Mouse (Mus musculus) megakaryocyte progenitor cell, adult 5-6 weeks (primary cell): ENCODE measurements around the gene Cubn. TPM values are rescaled to one million over a fixed set of nuclear protein-coding genes. Genes with fewer than 3 reads are reported as not detected.
A peak's percentile ranks its signal among the peaks of the same experiment; 100 is the strongest.

Experiments used
- ATAC-seq: replicated peaks from 2 replicates; pipeline ENCODE4 v1.8.0; 2016; ENCODE audit warnings: mild to moderate bottlenecking, moderate TSS enrichment, inconsistent platforms; ENCODE audit not compliant: poor library complexity
- total RNA-seq, 2 experiments: library from RNA; stranded (forward) in 1 of 2; stranded (reverse) in 1 of 2; fragments of 157-497, 149-512 nt in 1 of 2; fragments of 200-1000 nt in 1 of 2; gene quantifications; 2 replicates each; pipeline versions ENCODE4 v1.2.3 to v1.2.4; 2015 to 2017

Cubn gene
- total RNA-seq, 2 experiments from 2014 or later, result not detected

DNA sequence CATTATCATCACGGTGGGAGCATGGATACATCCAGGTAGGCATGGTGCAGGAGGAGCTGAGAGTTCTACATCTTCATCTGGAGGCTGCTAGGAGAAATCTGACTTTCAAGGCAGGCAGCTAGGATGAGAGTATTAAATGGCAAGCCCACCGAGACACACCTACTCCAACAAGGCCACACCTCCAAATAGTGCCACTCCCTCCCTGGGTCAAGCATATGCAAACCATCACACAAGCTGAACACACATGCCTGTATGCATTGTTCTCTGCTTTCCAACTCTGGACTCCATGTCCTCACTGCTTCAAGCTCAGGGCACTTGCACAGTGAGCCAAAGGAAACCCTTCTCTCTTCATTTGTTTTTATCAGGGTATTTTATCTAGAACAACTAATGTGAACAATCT lies 233.0 kb downstream of the Cubn start:
- no peak for ATAC-seq

GRCm38 (mm10) chr2:13240711-13241110 lies 250.9 kb downstream of the Cubn start:
- no peak for ATAC-seq

GRCm38 (mm10) chr2:13237140-13237901 lies 254.3 kb downstream of the Cubn start:
- ATAC-seq, result peak; percentile 83

DNA sequence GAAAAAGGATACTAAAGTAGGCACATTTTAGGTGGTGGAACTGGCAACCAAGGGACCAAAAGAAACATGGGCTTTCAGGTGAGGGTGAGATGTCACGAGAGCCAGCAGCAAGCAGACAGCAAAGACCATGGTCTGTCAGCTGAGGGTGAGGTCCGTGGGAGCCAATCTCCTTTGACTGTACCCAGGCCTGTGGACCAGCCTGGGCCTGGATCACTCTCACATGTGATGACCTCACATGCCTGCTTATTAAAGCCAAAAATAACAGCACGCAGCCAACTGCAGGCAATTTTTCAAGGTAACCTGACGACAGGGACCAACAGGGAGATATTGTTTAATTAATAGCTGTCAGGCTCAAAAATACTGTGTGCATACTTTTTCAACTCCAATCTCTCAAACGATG lies 255.9 kb downstream of the Cubn start:
- no peak for ATAC-seq

DNA sequence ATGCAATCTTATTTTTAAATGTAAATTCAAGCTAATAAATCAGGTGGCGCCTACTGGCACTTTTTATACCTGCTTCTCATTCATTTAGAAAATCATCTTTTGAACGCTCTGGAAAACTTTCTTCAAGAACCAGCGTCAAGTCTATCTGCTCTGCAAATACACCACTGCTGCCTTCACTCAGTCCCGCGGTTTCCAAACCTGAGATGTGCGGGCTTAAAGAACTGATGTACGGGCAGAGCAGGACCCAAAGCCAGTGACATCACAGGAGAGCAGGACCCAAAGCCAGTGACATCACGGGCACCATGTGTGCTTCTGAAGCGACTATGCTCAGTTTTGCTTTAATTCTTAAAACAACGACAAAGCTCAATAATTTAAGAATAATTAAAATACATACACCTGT lies 256.8 kb downstream of the Cubn start:
- ATAC-seq, result no peak

DNA sequence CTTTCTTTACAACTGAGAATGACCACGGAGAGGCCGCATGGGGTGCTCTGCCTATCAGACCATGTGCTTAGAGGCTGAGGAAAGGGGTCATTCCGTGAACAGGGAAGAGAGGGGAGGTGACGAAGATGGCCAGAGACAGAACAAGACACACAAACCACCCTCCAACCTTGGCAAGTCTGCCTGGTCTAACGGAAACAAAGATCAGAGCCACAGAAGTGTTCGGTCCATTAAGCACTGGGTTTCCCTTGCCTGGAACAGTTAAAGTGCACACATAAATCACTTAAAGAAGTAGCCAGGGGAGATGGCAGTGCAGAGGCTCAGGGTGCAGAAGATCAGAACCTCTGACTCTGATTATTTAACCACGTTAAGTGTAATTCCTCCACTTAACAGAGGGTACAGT lies 257.7 kb downstream of the Cubn start:
- no peak for ATAC-seq

DNA sequence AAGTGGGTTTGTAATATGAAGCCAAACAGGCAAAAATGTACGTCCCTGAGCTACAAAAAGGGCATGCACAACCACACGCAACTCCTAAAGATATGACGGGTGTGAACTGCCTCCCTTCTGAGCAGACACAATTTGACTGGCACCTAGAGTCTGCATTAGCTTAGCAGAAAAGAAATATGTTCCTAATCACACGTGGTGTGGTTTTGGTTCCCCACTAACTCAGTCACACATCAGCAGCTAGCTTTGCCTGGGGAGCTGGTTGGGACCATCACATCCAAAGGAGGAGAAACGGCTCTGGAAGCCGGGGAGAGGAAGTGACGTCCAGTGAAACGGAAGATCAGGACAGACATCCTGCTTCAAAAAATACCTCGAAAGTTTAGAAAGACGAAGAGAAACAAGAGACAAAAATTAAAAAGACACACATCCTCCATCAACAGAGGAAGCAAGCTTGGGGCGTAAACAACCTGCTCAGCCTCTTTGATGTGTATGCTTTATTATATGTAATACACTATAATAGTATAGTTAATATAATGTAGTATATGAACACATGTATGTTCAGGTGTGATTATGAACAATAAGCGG lies 258.3 kb downstream of the Cubn start:
- peak; percentile 55 for ATAC-seq

GRCm38 (mm10) chr2:13232305-13232704 lies 259.3 kb downstream of the Cubn start:
- no peak for ATAC-seq

DNA sequence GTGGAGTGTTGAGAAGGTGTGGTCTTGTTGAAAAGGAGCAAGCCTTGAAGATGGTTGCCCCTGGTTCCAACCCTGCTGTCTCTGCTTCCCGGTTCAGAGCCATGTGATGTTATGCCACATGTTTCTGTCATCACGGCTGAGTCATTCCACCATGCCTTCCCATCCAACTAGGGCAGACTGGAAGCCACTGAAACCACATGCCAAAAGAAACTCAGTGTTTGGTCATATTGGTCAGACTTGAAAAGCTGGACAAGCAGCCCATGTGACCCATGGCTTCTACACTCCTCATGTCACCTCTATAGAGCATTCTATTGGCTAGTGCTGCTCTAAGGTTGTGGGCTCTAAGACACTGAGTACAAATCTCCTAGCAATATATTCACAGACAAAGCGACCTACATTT lies 261.9 kb downstream of the Cubn start:
- no peak for ATAC-seq

Other genes with a start within 250 kb of the Cubn start
- gene Rsu1, start 220.4 kb downstream of the Cubn start, total RNA-seq (2015), result 108 and 134 TPM in 2 replicates
- gene Rsu1, start 220.4 kb downstream of the Cubn start, total RNA-seq (2017), result 144 and 157 TPM in 2 replicates
- gene Trdmt1, start 52.9 kb upstream of the Cubn start, total RNA-seq (2015), result 13.9 and 14.4 TPM in 2 replicates
- gene Trdmt1, start 52.9 kb upstream of the Cubn start, total RNA-seq (2017), result 16.4 and 17.7 TPM in 2 replicates
- gene Vim, start 82.1 kb upstream of the Cubn start, total RNA-seq (2015), result 816 and 1,066 TPM in 2 replicates
- gene Vim, start 82.1 kb upstream of the Cubn start, total RNA-seq (2017), result 743 and 949 TPM in 2 replicates